Mouse (Mus musculus): ENCODE data around the gene Mcmbp.
"Not testable (repeated sequence)": the region's sequence is repeated elsewhere in the genome, so short reads cannot be mapped to it uniquely, and the experiment has no call there.

The Mcmbp gene

DNA sequence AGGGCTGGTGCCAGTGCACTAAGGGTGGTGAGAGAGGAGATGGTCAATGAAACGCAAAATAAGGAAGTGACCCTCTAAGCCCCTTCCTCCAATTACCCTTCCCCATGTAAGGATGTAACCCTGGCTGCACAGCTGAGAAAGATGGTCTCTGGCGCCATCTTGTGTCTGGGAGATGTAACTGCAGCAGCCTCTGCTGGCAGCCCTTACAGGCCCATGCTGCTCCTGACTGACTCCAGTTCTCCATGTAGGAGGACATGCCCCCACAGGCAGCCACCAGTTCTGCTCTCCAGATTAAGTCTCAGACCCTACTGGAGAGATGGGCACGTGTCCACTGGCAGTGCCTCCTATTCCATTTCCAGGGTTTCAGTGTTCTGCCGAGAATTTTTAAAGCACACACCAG, 34.6 kb downstream of the Mcmbp start:
- DNase-seq, result peak; percentile 68 to 78

DNA sequence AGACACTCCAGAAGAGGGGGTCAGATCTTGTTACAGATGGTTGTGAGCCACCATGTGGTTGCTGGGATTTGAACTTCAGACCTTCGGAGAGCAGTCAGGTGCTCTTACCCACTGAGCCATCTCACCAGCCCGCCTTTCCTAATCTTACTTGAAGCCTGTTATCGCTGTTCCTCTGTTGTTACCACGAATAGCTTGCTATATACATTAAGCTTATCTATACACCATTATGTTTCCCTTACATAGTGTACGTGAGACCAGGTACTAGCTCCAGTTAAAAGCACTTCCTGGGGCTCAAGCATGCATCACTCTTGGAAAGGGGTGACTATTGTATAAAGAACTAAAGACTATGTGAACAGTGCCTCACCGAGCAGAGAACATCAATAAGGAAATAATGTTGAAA, 40.3 kb downstream of the Mcmbp start:
- DNase-seq, result not testable (repeated sequence)

DNA sequence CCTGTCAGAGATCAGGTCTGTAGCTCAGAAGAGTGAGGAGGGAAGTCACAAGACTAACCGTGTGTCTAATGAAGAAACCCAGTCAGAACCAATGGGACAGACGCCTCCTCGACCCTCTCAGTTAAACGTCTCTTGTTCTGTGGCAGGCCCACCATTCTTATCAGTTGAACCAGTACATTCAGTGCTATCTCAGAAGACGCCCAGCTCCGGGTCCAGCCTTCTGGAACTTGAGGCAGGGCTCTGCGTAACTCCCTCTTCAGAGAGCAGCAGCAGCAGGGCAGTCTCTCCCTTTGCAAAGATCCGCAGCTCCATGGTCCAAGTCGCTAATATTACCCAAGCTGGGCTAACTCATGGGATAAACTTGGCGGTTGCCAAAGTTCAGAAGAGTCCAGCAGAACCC, 45.4 kb downstream of the Mcmbp start:
- DNase-seq, result no peak

- no peak for DNase-seq
These were observed 48.1 kb downstream of the Mcmbp start for GRCm38 (mm10) chr7:128692163-128692562.

GRCm38 (mm10) chr7:128690796-128691195, 49.5 kb downstream of the Mcmbp start:
- DNase-seq, result no peak

- peak; percentile 67 to 89 for DNase-seq
These were observed 50.2 kb downstream of the Mcmbp start for GRCm38 (mm10) chr7:128690070-128690469.

DNA sequence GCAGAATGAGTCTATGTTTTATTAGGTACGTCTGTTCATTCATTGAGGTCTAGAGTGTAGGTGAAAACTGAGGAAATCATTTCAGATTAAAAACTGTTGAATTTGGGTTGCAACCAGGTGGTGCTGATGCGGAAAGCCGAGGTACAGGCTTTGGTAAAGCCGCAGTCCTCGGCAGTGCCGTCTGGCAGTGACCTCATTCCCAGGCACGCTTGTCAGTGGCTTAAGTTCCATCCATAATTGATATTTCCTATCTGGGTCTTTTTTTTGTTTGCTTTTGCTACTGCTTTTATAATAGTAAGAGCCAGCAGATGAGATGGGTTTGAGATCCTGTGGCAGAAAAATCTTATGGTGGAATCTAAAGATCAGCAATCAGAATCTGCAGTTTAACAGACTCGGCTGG, 50.9 kb downstream of the Mcmbp start:
- DNase-seq, result no peak

GRCm38 (mm10) chr7:128687821-128688564, 52.3 kb downstream of the Mcmbp start:
- peak; percentile 68 to 73 for DNase-seq

GRCm38 (mm10) chr7:128678546-128678945, 61.7 kb downstream of the Mcmbp start:
- DNase-seq, result no peak

GRCm38 (mm10) chr7:128672408-128673010, 67.8 kb downstream of the Mcmbp start:
- no peak for DNase-seq

DNA sequence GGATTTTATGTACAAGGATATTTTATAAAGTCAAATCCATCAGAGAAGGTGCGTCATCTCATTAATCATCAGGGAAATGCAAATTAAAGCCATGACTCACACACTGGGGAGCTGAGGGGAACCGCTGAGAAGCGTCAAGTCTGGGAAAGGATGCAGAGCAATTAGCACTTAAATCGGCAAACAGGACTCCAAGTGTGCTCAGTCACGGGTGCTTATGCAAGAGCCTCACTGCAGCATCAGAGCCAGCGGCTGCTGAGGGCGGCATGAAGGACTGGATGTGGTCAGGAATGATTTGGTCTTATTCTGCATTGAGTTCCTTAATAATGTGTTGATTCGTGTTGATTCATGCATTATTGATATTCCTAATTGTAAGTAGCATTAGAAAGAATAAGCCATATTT, 68.3 kb downstream of the Mcmbp start:
- DNase-seq, result no peak

- no peak for DNase-seq
These were observed 71.5 kb downstream of the Mcmbp start for GRCm38 (mm10) chr7:128668831-128669230.

DNA sequence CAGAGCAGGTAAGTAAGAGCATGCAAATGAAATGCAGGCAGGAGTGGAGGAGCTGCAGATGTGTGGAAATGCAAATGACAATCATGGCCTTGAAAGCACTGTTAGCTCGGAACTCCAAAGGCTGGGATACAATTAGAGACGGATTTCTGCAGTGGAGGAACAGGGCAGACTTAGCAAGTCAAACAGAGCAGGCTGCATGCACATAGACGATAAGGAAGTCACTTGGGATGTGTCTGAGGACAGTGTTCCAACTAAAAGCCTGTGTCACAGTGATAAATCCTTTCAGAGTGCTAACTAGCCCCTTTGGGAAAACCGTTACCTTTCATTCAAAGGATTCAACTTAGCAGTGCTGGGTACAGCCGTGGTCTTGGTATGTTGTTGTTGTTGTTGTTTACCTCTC, 72.5 kb downstream of the Mcmbp start:
- DNase-seq, result no peak

DNA sequence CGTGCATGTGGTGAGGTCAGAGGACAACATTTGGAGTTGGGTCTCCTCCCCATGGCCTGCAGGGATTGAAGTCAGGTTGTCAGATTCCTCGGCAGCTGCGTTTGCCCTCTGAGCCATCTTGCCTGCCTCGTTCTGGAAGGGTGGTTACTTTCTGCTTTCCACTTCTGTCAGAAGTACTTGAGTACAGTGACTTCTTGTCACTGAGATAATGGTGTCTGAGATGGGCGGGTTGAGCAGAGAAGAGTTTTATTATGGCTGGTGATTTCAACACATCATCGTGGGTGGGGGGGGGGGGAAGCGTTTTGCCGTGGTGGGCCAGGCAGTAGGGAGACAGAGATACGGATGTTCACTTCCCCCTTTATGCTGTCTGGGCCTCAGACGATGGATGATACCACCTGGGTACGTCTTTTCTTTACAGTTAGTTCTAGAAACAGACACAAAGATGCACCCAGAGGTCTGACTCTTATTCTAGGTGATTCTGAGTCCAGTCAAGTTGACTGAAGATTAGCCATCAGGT, 75.4 kb downstream of the Mcmbp start:
- no peak for DNase-seq

DNA sequence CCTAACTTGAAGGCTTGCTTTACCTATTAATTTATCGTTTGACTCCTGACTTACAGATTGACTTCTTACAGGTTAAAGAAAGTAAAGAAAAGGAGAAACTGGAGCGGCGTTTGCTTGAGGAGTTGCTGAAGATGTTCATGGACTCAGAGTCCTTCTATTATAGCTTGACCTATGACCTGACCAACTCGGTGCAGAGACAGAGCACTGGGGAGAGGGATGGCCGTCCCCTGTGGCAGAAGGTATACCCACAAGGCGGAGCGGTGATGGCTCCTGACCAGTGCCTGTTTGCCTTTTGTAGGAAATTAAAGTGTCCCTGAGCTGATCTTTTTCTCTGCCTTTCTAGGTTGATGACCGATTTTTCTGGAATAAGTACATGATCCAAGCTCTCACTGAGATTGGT, 76.4 kb downstream of the Mcmbp start:
- DNase-seq, result no peak

- DNase-seq, result no peak
These were observed 83.3 kb downstream of the Mcmbp start for GRCm38 (mm10) chr7:128656970-128657369.
